Mouse (Mus musculus): ENCODE measurements around the gene U2surp. TPM values are rescaled to one million over a fixed set of nuclear protein-coding genes. Genes with fewer than 3 reads are reported as not detected.

Gene U2surp
- total and polyA plus RNA-seq, 2 experiments from 2014 or later = 30.2 to 122 TPM

DNA sequence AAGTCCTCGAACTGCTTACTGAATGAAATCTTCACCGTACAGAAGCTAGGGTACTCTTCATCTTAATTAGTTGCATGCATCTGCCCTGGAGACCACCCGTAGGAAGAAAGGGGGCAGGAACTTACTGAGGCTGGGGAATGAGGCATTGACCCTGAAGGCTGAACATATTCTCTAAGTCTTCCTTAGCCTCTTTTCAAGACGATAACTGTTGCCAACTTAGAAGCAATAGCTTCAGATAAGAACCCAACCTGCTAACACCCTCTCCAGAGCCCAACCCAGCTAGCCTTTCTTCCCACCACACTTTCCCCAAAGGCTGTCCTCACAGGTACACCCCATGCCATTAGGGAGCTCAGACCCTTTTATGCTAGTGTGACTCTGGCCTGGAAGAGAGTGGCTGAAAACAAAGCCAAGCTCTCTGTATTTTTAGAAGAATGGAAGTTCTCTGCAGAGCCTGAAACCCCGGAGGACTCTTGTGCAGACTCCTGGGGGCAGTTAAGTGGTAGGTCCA, 43.5 kb upstream of the U2surp start:
- TF ChIP-seq CTCF (IDR thresholded peaks at IDR 0.05; ENCODE audit: low read depth) = no peak
- H3K4me3 ChIP-seq (ENCODE audit: low read length) = no peak overlapping the region
- no peak for ATAC-seq
- 61% methylated on average over 5 of the region's 5 CpGs for WGBS
- no peak overlapping the region for H3K27ac ChIP-seq
- H3K4me1 ChIP-seq (ENCODE audit: insufficient read depth, low read length) = 0 out of 2 replicates have a peak, but pooled peaks cover 5% of the 10 kb centered on the region
- no peaks in the 10 kb centered on the region for H3K9me3 ChIP-seq (ENCODE audit: low read length)
- H3K9ac ChIP-seq (replicated peaks; ENCODE audit: low read length) = no peak overlapping the region
- H3K4me2 ChIP-seq (ENCODE audit: low read depth, low read length) = no peak overlapping the region
- H3K27me3 ChIP-seq (ENCODE audit: insufficient read depth, low read length) = no peaks in the 10 kb centered on the region
- no peak for DNase-seq (ENCODE audit: low spot score)
- H3K36me3 ChIP-seq (ENCODE audit: insufficient read depth, low read length) = no peaks in the 10 kb centered on the region

DNA sequence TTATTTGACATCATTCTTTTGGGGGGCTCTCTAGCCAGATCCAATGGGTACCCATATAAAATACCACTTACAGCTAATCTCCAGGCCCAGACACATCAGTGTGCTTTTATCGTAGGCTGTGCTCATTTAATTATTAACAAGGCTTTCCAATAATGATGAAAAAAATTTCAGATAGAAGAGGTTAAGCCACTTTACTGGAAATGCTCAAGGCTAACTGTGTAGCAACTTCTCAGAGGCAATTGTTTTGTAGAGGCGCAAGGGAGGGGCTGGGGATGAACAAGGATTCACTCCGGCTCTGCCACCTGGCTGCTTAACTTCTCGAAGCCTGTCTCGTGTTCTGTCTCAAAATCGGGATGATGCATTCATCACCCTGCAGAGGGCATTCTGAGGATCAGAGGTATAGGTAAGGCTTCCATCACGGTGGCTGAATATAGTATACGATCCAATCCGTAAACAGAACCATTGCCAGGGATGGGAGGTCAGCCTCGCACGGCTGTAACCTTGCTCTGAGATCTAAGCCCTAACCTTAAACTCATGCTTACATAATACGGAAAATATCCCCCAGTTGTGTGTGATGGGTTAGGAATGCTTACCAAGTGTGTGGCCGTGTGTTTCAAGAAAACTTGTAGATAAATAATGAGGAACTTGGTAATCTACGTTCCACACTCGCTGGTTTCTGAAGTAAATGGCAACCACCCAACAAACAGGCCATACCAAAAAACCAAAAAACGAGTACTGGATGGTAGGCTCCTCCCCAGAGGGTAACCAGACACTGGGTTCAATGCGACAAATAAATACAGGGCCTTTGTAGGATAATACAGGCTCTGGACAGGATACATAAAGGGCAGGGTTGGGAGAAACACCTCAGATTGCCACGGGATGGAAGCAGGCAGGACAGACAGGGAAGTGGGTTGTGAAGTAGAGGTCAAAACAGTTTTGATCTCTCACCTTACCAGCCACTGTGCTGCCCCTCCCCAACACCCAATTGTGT, 42.7 kb upstream of the U2surp start:
- 85% methylated on average over 18 of the region's 18 CpGs for WGBS
- no peak for ATAC-seq
- Histone ChIP-seq H3K27me3 (ENCODE audit: insufficient read depth, low read length) (no peaks in the 10 kb centered on the region), H3K4me2 (ENCODE audit: low read depth, low read length) (no peak overlapping the region), H3K4me3 (ENCODE audit: low read length) (no peak overlapping the region), H3K36me3 (ENCODE audit: insufficient read depth, low read length) (no peaks in the 10 kb centered on the region), H3K27ac (no peak overlapping the region), H3K4me1 (ENCODE audit: insufficient read depth, low read length) (no peaks in the 10 kb centered on the region), H3K9ac (replicated peaks; ENCODE audit: low read length) (no peak overlapping the region), H3K9me3 (ENCODE audit: low read length) (no peaks in the 10 kb centered on the region)
- no peak for DNase-seq (ENCODE audit: low spot score)
- no peak for TF ChIP-seq CTCF (IDR thresholded peaks at IDR 0.05; ENCODE audit: low read depth)

GRCm38 (mm10) chr9:95552175-95552705, 40.4 kb upstream of the U2surp start:
- H3K9ac ChIP-seq (replicated peaks; ENCODE audit: low read length) = no peak overlapping the region
- ATAC-seq = no peak
- no peaks in the 10 kb centered on the region for H3K4me1 ChIP-seq (ENCODE audit: insufficient read depth, low read length)
- WGBS = 63% methylated on average over 10 of the region's 10 CpGs
- H3K9me3 ChIP-seq (ENCODE audit: low read length) = no peaks in the 10 kb centered on the region
- no peaks in the 10 kb centered on the region for H3K36me3 ChIP-seq (ENCODE audit: insufficient read depth, low read length)
- H3K4me2 ChIP-seq (ENCODE audit: low read depth, low read length) = no peak overlapping the region
- no peak overlapping the region for H3K27ac ChIP-seq
- H3K27me3 ChIP-seq (ENCODE audit: insufficient read depth, low read length) = no peaks in the 10 kb centered on the region
- H3K4me3 ChIP-seq (ENCODE audit: low read length) = no peak overlapping the region
- no peak for DNase-seq (ENCODE audit: low spot score)
- TF ChIP-seq CTCF (IDR thresholded peaks at IDR 0.05; ENCODE audit: low read depth) = no peak

DNA sequence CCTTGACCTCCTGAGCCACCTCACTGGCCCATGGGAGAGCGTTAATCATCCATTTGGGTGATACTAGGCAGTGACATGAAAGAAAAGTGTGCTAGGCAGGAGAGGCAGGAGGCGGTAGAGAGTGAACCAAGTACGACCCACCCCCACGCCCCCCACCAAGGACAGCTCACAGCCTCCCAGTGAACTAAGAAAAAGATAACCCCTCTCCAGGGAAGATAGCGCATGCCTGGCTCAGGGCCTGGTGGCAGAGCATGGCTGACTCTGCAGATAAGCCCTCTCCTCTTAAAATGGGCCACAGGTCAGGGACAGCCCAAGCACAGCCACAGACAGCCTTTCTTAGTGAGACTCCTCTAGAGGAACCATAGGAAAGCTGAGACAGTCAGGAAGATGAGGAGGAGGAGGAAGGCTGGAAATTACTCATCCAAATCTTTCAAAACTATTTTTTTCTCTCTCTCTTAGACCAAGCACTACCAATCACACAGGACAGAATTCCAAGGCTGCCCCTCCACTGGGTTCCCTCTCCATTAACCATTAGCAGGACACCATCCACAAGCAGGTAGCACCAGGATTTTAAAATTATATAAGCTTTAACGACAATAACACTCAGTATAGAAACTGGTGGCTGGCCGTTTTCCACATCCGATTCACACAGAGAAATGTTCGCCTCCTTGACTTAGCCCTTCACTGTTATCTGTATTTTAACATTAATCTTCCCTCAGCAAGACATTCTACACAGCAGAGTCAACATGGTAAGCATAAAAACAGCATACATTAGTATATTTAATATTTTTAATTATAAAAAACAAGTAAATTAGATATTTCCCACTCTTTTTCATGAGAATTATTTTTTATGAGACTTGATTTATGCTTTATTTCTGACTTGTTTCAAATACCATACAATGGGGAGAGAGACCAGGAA, 39.3 kb upstream of the U2surp start:
- no peak for TF ChIP-seq CTCF (IDR thresholded peaks at IDR 0.05; ENCODE audit: low read depth)
- no peak overlapping the region for H3K9ac ChIP-seq (replicated peaks; ENCODE audit: low read length)
- H3K4me1 ChIP-seq (ENCODE audit: insufficient read depth, low read length) = no peaks in the 10 kb centered on the region
- 68% methylated on average over 9 of the region's 9 CpGs for WGBS
- no peaks in the 10 kb centered on the region for H3K27me3 ChIP-seq (ENCODE audit: insufficient read depth, low read length)
- DNase-seq (ENCODE audit: low spot score) (no peak), ATAC-seq (no peak)
- no peak overlapping the region for H3K27ac ChIP-seq
- no peaks in the 10 kb centered on the region for H3K36me3 ChIP-seq (ENCODE audit: insufficient read depth, low read length)
- no peak overlapping the region for H3K4me2 ChIP-seq (ENCODE audit: low read depth, low read length)
- no peak overlapping the region for H3K4me3 ChIP-seq (ENCODE audit: low read length)
- H3K9me3 ChIP-seq (ENCODE audit: low read length) = no peaks in the 10 kb centered on the region

- no peak for DNase-seq (ENCODE audit: low spot score)
- H3K27me3 ChIP-seq (ENCODE audit: insufficient read depth, low read length) = no peaks in the 10 kb centered on the region
- no peak overlapping the region for H3K4me2 ChIP-seq (ENCODE audit: low read depth, low read length)
- no peaks in the 10 kb centered on the region for H3K36me3 ChIP-seq (ENCODE audit: insufficient read depth, low read length)
- no peak overlapping the region for H3K27ac ChIP-seq
- no peaks in the 10 kb centered on the region for H3K9me3 ChIP-seq (ENCODE audit: low read length)
- 59% methylated on average over 15 of the region's 15 CpGs for WGBS
- H3K4me3 ChIP-seq (ENCODE audit: low read length) = no peak overlapping the region
- no peak for TF ChIP-seq CTCF (IDR thresholded peaks at IDR 0.05; ENCODE audit: low read depth)
- H3K4me1 ChIP-seq (ENCODE audit: insufficient read depth, low read length) = no peaks in the 10 kb centered on the region
- no peak for ATAC-seq
- no peak overlapping the region for H3K9ac ChIP-seq (replicated peaks; ENCODE audit: low read length)
Observed at GRCm38 (mm10) chr9:95549626-95550411, 38.0 kb upstream of the U2surp start.

- WGBS = 53% methylated on average over 7 of the region's 7 CpGs
- Histone ChIP-seq H3K9me3 (ENCODE audit: low read length) (no peaks in the 10 kb centered on the region), H3K4me2 (ENCODE audit: low read depth, low read length) (no peak overlapping the region), H3K4me1 (ENCODE audit: insufficient read depth, low read length) (no peaks in the 10 kb centered on the region), H3K27me3 (ENCODE audit: insufficient read depth, low read length) (no peaks in the 10 kb centered on the region), H3K4me3 (ENCODE audit: low read length) (no peak overlapping the region), H3K27ac (no peak overlapping the region), H3K36me3 (ENCODE audit: insufficient read depth, low read length) (no peaks in the 10 kb centered on the region), H3K9ac (replicated peaks; ENCODE audit: low read length) (no peak overlapping the region)
- no peak for ATAC-seq
- no peak for TF ChIP-seq CTCF (IDR thresholded peaks at IDR 0.05; ENCODE audit: low read depth)
- DNase-seq (ENCODE audit: low spot score) = no peak
Observed at GRCm38 (mm10) chr9:95546679-95547078, 34.9 kb upstream of the U2surp start.

Data from hindbrain, postnatal 0 days (tissue).